Mouse (Mus musculus): ENCODE data around the gene M1ap.

M1ap gene

GRCm38 (mm10) chr6:82934616-82935230, 12.0 kb upstream of the M1ap start:
- DNase-seq (ENCODE audit: low spot score in 2 of 2): no peak

- DNase-seq (ENCODE audit: low spot score in 2 of 2): no peak
Measured at GRCm38 (mm10) chr6:82939167-82939912, 7.4 kb upstream of the M1ap start, which contains the start of gene Sema4f. Sema4f (minus strand) TSS chr6:82939769.

- no peak for DNase-seq (ENCODE audit: low spot score in 2 of 2)
Measured at GRCm38 (mm10) chr6:82940765-82941164, 5.9 kb upstream of the M1ap start.

- no peak for DNase-seq (ENCODE audit: low spot score in 2 of 2)
Measured at GRCm38 (mm10) chr6:82945750-82946149, 952 bp upstream of the M1ap start.

GRCm38 (mm10) chr6:82956553-82957251, 10.0 kb downstream of the M1ap start:
- no peak for DNase-seq (ENCODE audit: low spot score in 2 of 2)

- DNase-seq (ENCODE audit: low spot score in 2 of 2): no peak
Measured at GRCm38 (mm10) chr6:82961664-82962063, 15.0 kb downstream of the M1ap start.

- DNase-seq (ENCODE audit: low spot score in 2 of 2): no peak
Measured at GRCm38 (mm10) chr6:82969249-82970084, 22.8 kb downstream of the M1ap start.

- peak; percentile 4 to 37 for DNase-seq (ENCODE audit: low spot score in 2 of 2)
Measured at GRCm38 (mm10) chr6:82971031-82971430, 24.3 kb downstream of the M1ap start.

GRCm38 (mm10) chr6:82987411-82987971, 40.8 kb downstream of the M1ap start:
- DNase-seq (ENCODE audit: low spot score in 2 of 2): no peak

GRCm38 (mm10) chr6:82993696-82994095, 47.0 kb downstream of the M1ap start:
- DNase-seq (ENCODE audit: low spot score in 2 of 2): no peak

- no peak for DNase-seq (ENCODE audit: low spot score in 2 of 2)
Measured at GRCm38 (mm10) chr6:82994372-82994771, 47.7 kb downstream of the M1ap start.

- DNase-seq (ENCODE audit: low spot score in 2 of 2): peak; percentile 95
Measured at GRCm38 (mm10) chr6:82996740-82997315, 50.1 kb downstream of the M1ap start.

- DNase-seq (ENCODE audit: low spot score in 2 of 2): peak; percentile 53 to 81
Measured at GRCm38 (mm10) chr6:82997511-82998102, 50.9 kb downstream of the M1ap start.

GRCm38 (mm10) chr6:82998326-82998725, 51.6 kb downstream of the M1ap start:
- no peak for DNase-seq (ENCODE audit: low spot score in 2 of 2)

- no peak for DNase-seq (ENCODE audit: low spot score in 2 of 2)
Measured at GRCm38 (mm10) chr6:82999986-83000385, 53.3 kb downstream of the M1ap start.

- DNase-seq (ENCODE audit: low spot score in 2 of 2): no peak
Measured at GRCm38 (mm10) chr6:83003082-83003481, 56.4 kb downstream of the M1ap start.

GRCm38 (mm10) chr6:83003850-83004249, 57.1 kb downstream of the M1ap start:
- DNase-seq (ENCODE audit: low spot score in 2 of 2): no peak

GRCm38 (mm10) chr6:83004309-83004708, 57.6 kb downstream of the M1ap start:
- DNase-seq (ENCODE audit: low spot score in 2 of 2): no peak

- DNase-seq (ENCODE audit: low spot score in 2 of 2): peak; percentile 41 to 72
Measured at GRCm38 (mm10) chr6:83004872-83005271, 58.2 kb downstream of the M1ap start.

- DNase-seq (ENCODE audit: low spot score in 2 of 2): no peak
Measured at GRCm38 (mm10) chr6:83005444-83006011, 58.8 kb downstream of the M1ap start.
